Comparison of ENCODE assay signal across 12 mouse cellular contexts in genomic region chr3:144184918-144185317, GRCm38 (mm10).
"Had no signal": no experiment of that assay in that cellular context is flagged by ENCODE, and none has a peak within 500 bp of the region (broad histone marks: within the 10 kb centered on the region; RNA-seq: fewer than 3 reads in every experiment).

No protein-coding gene starts in this region.

- H3K4me1 ChIP-seq: midbrain, embryonic 10.5 days had no signal

- H3K4me3 ChIP-seq: layer of hippocampus, adult 2 months; midbrain, embryonic 10.5 days; myocyte; neural tube, embryonic 15.5 days had no signal

- H3K27me3 ChIP-seq: neural tube, embryonic 15.5 days had no signal

- H3K9ac ChIP-seq: lung, embryonic 14.5 days; neural tube, embryonic 15.5 days had no signal

- H3K4me2 ChIP-seq: liver, embryonic 11.5 days; lung, embryonic 14.5 days; neural tube, embryonic 15.5 days had no signal

- H3K9me3 ChIP-seq: midbrain, embryonic 10.5 days; neural tube, embryonic 15.5 days had no signal

- DNase-seq: lung, embryonic 14.5 days; lung, postnatal 10 days; lung, postnatal 4 days; midbrain, embryonic 14.5 days; right cerebral cortex, adult 18-20 months; right cerebral cortex, postnatal 25 days; thymus, postnatal 36 days had no signal

- H3K27ac ChIP-seq: midbrain, embryonic 10.5 days; neural tube, embryonic 15.5 days had no signal
